Mouse (Mus musculus) cerebellum, adult 18-20 months (tissue): ENCODE results near the gene Slc9b1.

Experiments used
- DNase-seq, 2 experiments: peaks; one replicate each; pipeline ENCODE4 v3.0.0; 2021

Slc9b1 gene

DNA sequence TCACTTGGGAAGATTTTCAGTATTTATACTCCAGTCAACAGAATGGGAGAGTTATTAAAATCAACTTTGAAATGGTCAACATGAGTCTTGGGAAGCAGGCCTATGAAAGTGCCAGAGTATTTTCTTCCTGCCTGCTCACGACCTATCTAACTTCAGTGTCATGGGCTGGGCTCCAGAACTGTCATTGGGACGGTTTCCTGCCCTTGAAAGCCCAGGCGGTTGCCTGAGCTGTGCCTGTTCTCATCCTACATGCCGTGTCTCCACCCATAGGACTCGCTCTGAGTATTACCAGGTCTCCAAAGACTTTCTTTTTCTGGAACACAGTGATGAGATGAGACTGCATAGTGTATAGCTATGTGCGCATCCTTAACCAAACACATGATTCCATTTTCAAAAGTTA lies 45.4 kb downstream of the Slc9b1 start:
- DNase-seq, result no peak

DNA sequence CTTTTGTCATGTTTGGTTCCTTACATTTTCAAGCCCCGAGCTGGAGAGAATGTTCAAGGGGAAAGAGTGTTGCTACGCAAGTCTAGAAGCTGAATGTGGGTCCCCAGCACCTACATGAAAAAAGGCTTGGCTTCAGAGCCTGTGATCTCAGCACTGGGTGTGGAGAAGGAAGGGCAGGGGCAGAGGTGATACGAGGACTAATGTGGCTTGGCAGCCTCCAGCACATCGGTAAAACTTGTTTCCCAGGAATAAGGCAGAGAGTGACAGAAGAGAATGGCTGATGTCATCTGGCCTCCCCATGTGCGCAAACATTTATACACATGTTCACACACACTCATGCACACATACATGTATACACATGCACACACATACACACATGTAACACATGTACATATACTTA lies 47.3 kb downstream of the Slc9b1 start:
- DNase-seq, result no peak

DNA sequence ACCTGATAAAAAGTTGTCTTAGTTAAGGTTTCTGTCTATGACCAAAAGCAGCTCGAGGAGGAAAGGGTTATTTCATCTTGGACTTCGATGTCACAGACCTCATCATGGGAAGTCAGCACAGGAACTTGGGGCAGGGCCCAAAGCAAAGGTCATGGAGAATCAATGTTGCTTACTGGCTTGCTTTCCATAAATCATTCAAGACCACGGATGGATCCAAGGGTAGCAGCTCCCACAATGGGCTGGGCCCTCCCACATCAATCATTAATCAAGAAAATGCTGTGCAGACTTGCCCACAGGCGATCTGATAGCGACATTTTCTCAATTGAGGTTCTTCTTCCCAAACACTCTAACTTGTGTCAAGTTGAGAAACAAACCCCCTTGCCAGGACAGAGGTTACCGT lies 48.3 kb downstream of the Slc9b1 start:
- no peak for DNase-seq

DNA sequence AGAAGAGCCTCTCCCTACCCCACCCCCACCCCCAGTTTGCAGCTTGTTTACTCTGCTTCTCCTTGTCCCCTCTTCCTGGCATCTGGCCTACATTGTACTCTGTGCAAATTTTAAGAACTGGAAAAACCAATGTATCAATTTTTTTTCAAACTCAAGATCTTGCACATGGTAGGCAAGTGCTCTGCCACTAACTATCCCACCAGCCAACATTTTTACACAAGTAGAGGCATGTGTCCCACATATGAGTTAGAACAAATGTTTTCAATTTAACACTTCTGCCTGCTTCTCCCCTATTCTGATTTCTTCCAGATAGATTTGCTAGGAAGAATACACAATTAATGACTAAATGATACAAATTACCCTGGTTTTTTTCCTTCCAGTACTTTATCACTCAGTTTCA lies 49.3 kb downstream of the Slc9b1 start:
- DNase-seq, result no peak

DNA sequence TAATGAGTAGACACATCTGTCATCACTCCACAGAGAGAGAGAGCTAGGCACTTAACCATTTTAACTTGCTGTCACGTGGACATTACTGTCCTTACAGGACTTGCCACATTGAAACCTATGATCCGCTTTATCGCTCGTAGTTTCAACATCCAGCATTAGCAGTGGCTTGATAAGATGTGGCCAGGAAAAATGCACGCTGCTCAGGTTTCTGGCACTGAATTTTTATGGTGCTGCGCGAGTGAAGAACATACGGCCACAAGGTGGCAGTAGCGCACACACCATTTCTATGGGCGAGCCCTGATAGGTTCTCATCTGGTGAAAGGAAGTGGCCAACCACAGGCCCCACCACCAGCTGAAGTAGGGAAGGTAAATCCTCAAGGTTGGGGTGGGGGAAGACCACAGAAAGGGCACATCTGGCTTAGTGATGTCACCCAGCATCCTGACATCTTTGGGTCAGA lies 54.4 kb downstream of the Slc9b1 start:
- DNase-seq, result peak; percentile 84 to 89

DNA sequence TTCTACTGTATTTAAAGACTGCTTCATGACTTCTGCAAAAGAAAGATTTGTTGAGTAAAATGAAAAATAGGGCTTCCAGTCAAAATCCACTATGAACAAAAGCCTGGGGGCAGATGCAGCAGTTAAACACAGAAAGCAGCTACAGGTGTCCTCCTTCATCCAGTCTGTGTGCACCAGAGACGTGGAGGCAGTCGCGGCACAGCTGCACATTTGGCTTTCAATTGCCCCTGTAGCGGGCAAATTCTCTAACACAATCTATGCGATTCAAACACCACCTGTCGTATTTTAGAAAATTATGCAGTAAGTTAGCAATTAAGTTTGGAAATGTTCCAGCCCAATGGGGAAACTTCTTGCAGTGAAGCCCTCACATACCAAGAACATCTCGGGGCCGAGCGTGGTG lies 55.4 kb downstream of the Slc9b1 start:
- DNase-seq, result no peak

DNA sequence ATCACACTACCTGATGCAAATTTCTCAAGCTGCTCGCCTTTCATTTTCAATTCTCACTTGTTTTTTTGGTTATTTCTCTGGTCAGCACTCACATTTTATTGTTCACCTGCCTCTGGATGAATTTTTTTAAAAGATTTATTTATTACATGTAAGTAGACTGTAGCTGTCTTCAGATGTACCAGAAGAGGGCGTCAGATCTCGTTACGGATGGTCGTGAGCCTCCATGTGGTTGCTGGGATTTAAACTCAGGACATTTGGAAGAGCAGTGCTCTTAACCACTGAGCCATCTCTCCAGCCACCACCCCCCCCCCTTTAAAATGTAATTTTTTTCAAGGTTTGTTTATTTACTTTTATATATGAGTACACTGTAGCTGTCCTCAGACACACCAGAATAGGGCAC lies 56.0 kb downstream of the Slc9b1 start:
- DNase-seq, result no peak

DNA sequence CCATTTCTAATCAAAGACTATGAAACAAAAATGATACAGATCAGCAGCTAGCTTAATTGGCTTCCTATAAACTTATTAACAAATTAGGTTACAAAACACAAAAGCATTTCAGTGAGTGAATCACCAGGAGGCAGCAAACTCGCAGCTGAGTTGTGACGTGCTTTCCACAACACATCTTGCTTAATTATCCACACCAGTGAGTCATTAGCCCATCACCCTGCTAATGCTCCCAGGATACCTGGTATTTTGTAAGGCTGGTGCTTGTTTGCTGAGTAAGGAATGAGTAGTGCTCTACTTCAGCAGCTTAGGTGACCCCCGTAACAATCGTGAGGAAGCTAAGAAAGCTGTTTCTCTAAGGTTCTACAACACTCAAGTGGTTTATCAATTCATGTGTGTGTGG lies 56.8 kb downstream of the Slc9b1 start:
- no peak for DNase-seq

DNA sequence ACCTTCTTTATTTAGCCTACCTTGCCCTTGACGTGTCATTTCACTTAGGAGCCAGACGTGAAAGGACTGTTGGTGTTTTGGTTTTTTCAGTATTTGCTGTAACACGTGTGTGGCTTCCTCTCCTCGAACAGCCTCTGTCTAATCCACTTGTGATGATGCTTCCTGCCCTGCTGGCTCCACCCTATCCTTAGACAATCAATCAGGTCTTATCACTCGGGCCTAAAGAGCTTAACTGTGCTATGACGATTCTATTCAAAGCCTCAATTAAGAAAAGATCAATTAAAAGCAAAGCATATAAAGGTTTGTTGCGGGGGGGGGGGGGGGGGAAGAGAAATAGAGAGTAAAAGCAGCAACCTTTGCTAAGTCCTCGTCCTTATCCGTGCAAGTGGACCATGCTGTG lies 59.5 kb downstream of the Slc9b1 start:
- DNase-seq, result no peak

DNA sequence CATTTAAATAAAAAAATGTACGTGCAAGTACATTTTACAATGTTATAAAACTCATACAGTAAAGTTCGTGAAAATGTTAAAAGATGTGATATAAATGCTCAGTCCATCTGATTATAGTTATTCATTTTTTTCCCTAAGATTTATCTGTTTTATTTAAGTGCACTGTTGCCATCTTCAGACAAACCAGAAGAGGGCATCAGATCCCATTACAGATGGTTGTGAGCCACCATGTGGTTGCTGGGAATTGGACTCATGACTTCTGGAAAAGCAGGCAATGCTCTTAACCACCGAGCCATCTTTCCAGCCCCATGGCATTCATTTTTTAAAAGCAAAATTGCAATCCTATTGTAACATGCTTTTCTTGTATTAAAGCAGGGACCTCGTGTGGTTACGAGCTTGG lies 61.4 kb downstream of the Slc9b1 start:
- DNase-seq, result no peak

DNA sequence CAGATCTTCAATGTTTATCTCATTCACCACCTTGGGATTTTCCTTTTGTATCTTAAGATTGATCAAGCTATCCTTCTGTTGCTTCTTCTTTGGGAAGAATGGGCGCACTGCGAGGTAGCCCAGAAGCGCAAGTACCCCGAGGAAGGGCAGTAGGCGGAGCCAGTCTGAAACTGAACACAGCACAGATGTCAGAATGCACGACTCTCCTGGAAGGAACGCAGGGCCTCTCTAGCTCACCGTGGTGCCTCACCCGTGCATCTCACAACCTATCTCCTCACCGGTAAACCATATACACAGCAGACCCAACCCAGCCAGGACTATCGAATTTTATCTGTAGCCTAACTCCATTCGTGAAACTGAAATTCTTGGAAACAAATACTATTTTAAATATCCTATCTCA lies 63.2 kb downstream of the Slc9b1 start:
- DNase-seq, result no peak

DNA sequence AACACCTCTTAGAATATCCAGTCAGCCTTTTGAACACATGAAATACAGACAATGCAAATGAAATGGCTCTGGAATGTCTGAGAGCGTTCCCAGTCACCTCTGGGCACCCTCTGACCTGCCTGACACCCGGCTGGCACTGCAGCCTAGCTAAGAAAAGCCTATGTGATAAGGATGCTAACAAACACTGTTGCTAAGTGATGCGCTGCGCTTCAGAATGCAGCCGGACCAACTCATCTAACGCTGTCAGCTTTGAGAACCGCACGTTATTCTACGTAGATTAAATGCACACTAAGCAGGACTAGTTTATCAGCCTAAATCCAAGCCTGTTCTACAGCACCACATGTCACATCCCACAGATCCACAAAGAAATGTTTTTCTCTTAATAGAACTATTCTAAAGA lies 64.0 kb downstream of the Slc9b1 start:
- no peak for DNase-seq

DNA sequence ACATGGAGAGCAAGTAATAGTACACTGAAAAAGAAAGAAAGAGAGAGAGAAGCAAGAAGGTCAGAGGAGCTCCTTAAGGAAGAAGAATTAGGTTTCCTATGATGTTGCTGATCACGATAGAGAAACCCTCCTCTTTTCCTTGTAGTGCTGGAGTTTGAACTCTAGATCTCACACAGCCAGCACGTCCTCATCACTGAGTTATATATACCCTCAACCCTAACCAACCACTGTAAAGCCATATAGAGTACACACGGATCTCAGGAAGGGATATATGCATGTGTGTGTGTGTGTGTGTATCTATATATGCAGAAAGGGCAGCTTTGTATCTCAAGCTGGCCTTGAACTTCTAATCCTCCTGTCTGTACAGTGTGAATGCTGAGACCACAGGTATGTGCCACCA lies 69.4 kb downstream of the Slc9b1 start:
- DNase-seq, result no peak

DNA sequence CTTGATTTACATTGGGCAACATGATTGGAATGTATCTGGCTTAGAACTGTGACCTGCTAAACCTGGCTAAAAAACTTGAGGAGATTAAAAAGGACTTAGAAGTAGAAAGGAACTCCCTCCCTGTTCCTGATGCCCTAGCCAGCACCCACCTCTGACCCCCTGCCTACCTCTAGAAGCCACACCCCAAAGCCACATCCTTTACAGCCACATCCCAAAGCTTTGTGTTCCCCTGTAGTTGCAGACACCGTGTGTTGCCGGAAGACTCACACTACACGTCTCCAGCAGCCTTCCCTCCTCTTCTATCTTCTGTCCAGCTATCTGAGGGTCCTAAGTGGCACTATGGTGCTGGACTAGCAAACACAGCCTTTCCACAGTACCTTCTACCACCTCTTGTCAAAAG lies 70.0 kb downstream of the Slc9b1 start:
- no peak for DNase-seq

DNA sequence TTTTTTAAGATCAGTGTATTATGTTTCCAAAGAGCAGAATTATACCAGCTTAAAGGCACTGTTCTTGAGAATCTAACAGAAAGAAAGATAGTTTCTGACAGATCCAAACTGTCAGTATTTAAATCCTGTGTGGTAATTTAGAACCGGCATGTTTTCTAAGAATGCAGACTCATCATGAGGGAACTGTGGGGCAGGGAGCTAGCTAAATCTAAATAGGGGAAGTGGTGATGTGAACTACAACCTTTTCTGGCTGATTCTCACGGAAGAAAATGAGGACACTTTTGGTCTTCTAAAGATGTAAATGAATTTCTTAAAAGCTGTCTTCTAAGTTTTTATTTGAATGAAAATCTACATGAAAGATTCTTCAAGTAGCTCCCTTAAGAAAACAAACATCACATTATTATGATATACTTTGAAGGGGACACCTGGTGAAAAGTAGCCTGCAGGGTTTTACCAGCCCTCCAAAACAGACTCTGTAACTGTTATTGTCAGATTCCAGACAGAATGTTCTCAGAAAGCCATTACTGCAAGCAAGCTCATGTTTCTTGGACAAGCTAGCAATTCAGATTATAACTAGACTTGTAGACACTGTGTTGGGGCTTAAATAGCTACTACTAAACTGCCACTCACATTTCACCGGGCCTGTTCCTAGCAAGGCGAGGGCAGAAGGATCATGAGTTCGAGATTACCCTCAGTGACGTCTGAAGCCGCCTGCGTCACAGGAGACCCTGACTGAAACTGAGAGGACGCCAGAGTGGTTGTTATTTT lies 72.9 kb downstream of the Slc9b1 start:
- no peak for DNase-seq

DNA sequence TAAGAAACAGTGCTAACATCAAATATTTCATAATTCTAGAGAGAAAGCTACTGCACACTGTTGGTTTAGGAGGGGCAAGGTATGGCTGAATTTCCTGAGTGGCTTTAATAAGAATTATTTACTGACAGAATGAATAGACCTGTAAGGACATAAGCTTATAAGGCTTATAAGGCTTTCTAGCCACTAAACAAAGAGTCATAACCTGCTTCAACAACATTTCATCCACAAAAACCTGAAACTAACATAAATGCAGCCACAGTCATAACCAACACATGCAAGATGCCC lies 73.4 kb downstream of the Slc9b1 start:
- no peak for DNase-seq

DNA sequence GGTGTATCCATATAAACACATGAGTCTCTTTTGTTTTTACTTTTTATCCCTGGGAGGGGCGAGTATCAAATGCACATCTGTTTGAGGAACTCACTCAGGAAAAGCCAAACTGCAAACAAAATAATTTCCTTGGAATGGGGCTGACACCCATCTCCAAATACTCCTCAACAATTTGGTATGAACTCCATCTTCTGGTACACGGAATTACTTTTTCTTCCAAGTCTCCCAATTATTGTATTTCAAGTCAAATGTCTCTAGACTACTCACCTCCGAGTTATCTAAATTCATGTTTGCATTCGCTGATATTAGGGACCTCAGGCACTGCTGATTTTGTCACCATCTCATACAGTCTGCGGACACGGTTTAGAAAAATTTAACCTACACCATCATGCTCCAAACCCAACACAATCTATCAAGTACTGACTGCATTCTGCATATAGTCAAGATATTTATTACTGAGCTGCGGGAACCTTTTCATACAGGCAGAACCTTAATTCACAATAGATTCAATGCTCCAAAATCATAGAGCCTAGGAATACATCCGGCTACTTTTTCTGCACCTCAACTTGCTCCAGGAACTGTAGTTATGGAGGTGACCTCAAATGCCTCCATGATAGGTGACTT lies 74.5 kb downstream of the Slc9b1 start:
- no peak for DNase-seq

DNA sequence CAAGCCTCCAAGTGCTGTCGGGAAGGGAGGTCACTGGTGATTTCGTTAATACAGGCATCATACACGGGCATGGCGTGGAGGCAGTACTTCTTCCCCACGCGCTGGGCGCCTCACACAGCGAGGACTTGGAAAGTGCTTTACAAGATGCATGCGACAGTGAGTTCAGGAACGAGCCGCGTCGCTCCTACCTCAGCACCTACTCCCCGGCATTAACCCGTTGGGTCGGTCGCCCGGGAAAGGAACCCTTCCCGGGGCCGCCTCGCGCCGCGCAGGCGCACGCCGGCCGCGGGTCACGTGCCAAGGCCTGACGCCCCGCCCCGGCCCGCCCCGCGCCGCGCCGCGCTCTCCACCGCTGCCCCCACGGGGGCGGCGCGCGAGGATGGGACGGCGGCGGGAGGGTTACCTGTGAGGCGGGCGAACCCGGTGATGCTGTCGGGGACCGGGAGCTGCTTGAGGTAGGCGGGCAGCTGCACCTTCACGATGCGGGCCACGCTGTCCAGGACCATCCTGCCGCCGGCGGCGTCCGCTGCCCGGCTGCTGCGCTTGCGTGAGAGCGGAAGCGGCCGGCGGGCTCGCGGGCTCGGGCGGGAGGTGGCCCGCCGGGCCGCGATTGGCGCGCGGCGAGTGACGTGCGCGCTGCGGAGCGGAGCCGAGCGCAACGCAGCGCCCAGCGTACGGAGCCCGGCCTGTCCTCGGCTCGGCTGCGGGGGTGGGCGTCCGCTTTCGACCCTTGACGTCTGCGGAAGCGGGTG lies 75.2 kb downstream of the Slc9b1 start:
- peak; percentile 80 to 94 for DNase-seq

DNA sequence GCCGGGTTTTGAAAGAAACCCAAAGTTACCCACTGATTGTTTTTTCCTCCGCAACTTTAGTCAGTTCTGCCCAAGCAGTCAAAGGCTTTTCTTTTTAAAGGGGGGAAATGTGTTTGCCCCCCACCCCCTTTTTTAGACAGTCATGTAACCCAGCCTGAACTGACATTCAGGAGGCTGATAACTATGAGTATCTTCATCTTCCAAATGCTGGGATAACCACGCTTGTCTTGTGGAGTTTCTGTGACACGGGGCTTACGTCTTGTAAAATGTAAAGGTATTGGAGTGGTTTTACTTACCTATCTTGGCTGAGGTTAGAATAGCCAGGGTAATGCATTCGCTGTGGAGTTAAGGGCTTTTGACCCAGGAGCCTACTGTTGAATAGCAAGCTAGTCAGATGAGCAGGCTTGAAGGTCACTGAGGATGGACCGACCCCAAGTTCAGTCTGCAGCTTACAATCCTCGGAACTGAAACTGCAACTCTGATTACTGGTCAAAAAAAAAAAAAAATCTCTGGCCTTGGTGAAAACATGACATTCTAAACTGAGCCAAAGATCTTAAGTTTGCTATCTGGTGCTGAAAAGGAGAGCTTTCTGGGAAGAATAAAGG lies 75.9 kb downstream of the Slc9b1 start, which contains the start of gene Cisd2:
Cisd2 (minus strand) TSS at position 318 of the 605 bp plus-strand sequence.
- no peak for DNase-seq

DNA sequence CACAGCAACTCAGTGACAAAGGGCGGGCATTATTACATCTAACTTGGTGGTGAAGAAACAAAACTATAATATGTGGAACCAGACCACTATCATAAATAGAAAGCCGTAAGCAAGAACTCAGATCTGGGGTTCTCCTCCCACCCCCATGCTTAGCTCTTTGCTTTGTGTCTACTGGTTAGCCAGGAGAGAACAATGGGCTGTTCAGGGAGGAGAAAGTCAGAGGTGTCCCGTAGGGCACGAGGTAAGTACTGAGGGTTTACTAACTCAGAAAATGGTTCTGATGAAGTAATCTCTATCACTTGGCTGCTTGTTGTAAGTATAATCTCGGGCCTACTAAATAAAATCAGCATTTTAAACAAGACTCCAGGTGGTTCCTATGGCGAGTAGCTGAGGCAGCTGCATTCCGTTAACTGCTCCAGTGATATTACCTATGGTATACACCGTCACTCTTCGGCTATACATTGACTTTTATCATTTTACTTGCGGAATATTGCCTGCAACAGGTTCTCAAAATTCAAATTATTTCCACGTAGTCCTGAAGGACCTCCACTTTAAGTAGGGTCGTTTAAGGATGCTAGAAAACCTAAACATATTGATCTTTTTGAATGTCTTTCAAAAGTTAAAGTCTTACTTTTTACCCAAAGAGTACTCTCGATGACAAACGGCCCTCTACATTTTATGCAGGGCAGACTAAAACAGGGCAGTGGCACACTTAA lies 89.2 kb downstream of the Slc9b1 start:
- no peak for DNase-seq

DNA sequence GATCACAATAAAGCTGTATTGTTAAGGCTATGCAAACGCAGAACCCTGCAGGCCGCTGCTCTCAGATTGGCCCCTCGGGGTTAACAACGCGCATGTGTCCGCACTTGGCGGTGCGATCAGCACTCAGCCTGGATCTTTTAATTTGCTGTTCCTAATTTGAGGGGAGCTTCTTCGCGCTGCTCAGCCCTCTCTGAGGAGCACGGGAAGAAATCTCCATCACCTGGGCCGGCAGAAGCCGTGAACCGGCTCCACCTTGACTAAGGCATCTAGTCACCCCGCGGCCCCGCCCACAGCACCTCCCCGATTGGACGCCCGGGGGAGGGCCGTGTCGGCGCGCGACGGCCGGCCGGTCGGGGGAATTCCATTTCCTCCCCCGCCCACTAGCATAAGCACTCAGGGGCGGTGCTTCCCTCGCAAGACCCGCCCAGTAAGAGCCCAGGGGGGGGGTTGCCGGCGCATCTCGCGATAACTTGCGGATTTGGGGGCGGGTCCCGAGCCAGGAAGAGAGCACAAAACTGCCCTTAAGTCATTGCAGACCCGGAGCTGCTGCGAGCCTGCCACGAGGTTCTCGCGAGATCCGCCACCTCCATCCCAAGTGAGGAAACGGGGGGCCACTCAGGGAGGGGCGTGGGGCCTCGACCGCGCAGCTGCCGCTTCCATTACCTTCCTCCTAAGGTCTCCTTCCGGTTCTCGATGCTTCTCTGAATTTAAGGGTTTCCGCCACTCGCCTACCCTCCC lies 90.1 kb downstream of the Slc9b1 start, which contains the start of gene Ube2d3:
Ube2d3 (plus strand) TSS at position 392 of the 738 bp plus-strand sequence.
- peak; percentile 98 for DNase-seq

DNA sequence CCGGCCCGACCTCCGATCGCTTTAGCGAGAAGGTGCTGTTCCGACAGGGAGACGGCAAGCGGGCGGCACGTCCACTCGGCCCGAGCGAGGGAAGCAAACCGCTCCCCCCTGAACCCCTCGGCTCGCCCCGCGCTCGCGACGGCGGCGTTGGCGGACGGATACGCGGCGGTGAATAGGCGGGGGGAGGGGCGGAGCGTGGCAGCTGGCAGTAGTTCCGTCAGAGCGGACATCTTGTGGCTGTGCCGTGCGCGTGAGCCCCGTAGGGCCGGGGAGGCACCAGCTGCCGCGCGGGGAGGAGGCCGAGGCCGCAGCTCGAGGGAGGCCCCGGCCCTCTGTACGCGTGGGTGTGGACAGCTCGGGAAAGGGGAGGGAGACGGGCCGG lies 90.7 kb downstream of the Slc9b1 start:
- DNase-seq, result peak; percentile 86 to 95
